Mouse (Mus musculus) testis, postnatal 14 days (tissue): ENCODE measurements around the gene Tnk1.

Experiments used
- DNase-seq: peaks from one replicate; pipeline ENCODE4 v3.0.0; 2021; ENCODE audit warnings: low spot score

The Tnk1 gene

DNA sequence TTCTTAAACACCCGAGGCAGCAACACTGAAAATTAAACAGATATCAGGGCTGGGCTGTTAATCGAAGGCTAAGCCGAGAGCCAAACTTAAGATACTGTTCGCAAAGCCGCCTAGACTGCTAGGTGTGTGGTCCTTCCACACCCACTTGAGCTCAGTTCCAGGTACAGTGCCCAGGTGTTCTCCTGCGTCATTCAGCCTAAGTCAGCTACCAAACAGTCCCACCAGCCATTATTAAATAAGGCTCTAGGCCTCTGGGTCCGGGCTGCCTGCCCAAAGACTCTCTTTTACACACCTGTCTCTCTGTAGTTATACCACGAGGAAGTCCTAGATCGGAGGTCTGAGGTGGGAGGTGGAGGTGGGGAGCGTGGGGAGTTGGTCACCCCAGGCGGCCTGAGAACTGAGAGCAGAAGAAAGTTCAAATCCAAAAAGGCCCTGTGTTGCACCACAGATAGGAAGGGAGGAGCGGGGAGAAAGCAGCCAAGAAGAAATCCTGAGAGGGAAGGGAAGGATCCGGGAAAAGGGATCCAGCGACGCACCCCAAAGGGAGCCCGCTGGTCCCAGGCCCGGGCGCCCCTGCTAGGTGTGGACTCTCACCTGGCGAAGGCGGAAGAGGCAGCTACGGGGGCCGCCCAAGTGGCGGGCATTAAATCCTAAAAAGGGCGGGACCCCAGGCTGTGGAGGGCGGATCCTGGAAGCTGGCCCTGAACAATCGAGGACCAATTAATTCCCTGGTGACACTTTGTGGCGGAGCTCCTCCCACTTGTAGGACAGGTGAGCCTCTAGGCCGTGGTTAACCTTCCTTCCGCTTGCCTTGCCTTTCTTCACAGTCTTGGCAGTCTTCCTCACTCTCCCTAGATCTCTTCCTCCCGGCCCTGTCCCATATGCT, at the start of gene Tnk1:
Tnk1 (minus strand) TSS at position 618 of the 886 bp plus-strand sequence.
- DNase-seq, result no peak

DNA sequence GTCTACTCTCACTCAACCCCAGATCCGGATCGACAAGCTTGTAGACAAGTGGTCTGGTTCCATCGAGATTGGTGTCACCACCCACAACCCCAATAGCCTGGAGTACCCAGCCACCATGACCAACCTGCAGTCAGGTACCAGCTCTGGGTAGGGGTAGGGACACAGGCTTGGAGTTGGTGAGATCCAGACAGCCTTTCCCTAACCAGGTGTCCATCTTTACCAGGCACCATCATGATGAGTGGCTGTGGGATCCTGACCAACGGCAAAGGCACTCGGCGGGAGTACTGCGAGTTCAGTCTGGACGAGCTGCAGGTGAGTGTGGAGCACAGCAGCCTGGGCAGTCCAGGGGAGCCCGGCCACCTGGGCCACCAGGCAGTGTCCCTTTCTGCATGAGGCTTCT, 45.8 kb upstream of the Tnk1 start:
- DNase-seq, result no peak

DNA sequence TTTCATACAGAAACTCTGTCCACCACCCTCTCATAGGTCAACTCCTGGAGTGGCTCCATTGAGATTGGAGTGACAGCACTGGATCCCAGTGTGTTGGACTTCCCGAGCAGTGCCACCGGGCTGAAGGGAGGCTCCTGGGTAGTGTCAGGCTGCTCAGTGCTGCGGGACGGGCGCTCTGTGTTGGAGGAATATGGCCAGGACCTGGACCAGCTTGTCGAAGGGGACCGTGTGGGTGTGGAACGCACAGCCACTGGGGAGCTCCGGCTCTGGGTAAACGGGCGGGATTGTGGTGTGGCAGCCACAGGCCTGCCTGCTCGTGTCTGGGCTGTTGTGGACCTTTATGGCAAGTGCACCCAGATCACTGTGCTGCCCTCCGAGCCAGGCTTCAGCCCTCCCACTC, 44.4 kb upstream of the Tnk1 start:
- no peak for DNase-seq

DNA sequence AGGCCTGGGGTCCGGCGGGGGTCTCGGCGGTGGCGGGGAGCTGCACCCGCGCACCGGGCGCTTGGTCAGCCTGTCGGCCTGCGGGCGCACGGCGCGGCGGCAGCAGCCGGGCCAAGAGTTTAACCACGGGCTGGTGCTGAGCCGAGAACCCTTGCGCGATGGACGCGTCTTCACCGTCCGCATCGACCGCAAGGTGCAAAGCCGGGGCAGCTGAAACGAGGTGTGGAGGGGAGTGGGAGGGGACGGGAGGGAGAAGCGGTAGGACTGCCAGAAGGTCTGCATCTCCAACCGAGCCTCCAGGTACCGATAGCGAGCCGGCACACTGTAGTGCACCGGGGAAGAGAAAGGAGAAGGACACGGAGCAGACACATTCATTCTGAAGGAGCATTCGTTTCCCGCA, 43.5 kb upstream of the Tnk1 start:
- DNase-seq, result no peak

DNA sequence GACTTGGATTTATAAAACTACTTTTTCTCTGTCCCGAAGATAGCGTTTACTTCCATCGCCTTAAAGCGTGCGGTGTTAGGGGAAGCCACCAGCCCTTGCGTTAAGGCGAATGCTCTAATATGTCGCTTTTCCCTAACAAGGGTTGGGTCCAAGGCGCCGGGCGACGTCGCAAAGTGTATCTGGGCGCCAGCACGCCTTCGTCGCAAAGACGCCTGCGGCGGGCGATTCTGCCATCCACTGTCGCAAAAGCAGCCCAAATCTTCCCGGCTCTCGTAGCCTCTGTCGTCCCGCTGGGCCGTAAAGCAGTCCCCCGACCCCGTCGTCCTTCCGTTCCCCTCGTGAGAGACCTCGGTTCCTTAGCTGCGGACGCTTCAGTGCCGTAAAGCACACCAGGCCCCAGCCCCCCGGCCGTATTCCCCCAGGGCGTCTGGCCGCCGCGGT, 42.9 kb upstream of the Tnk1 start:
- DNase-seq, result peak; percentile 99

DNA sequence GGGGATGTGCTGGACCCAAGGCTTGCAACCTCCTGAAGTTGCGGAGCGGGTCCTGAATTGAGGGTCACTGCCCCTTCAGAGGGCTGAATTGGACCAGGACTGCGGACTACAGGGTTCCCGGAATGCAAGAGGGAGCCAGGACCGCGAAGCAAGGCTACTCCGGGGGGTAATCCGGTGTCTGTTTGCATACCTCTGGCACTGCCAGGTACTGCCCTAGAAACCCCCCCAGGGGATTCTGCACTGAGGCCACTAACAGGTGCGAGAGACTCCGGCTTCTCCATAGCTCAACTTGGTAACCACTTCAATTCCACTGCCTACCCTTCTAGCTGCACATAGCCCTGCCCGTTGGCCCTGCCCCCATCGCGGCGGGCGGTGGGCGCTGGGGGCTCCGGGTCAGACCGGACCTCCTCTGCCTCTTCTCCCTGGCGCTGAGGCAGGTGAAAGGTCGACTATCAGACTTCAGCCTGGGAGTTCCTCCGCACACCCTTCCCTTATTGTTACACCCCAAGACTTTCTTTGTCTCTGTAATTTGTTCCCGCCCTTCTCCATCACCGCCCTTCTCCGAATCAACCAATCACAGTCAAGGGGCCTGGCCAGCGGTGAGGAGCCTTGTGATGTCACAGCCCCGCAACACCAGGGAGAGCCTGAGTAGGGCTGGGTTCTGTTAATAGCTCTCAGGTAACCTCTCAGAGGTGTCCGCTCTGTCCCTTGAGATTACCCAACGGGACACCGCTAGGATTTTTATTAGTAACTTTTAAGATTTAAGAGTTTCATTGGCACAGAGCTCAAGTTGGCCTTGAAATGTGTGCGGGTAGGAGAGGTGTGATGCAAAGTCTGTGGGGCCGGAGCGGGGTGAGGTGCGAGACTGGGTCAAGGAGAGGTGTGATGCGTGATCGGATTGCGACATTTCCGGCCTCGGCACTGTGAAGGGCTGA, 42.2 kb upstream of the Tnk1 start, which contains the start of the genes 2810408A11Rik and Neurl4:
2810408A11Rik (minus strand) TSS at position 517 of the 935 bp plus-strand sequence.
Neurl4 (plus strand) TSS at position 602 of the 935 bp plus-strand sequence.
- peak; percentile 93 for DNase-seq

DNA sequence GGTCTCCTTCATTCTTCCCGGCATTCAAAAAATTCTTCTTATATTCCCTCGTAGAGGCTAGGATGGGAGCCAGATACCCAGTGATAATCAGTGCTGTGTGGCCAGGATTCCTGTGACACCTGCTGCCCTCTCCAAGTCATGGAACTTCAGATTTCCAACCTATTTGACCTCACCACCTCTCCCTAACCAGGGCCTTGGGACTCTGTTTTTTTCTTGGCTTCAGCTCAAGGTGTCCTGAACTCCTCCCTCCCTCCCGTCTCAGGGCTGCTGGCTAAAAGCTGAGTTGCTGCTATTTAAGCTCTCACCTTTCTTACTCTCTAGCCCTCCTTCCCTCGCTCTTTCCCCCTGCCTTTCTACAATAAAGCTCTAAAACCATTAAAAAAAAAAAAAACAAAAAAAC, 41.3 kb upstream of the Tnk1 start:
- no peak for DNase-seq

DNA sequence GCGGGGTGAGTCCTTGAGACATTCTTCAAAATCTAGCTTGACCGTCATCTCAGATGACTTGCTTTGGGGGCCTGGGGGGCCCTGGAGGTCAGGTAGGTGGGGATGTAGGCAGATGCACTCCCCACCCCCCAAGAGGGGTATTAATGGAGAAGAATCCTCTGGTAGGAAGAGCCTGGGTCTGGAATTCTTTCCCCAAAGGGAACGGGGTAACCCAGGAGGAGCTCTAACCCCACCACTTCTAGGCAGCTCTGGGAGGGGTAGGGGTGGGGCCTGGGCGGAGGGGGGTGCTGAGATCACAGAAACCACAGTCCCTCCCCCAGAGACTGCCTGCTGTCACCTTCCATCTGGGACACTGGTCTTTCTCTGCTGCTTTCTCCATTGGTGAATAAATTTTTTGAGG, 36.8 kb upstream of the Tnk1 start, which contains the start of gene Acap1:
Acap1 (minus strand) TSS at position 249 of the 400 bp plus-strand sequence.
- DNase-seq, result no peak

DNA sequence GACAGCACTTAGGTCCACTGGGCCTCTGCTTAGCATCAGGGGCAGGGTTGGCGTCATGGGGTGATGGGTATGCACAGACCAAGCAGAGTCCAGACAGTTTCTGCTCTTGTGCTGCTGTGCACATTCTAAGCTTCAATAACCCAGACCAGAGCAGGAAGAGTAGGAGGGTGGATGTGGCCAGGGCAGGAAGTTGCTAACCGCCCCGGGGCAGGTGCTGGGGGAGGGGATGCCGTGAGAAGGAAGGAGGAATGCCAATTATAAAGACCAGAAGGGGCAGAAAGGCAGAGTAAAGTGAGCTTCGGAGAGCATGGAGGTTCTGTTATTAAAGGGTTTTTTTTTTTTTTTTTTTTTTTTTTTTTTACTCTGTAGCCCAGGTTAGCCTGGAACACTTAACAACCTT, 36.1 kb upstream of the Tnk1 start:
- no peak for DNase-seq

DNA sequence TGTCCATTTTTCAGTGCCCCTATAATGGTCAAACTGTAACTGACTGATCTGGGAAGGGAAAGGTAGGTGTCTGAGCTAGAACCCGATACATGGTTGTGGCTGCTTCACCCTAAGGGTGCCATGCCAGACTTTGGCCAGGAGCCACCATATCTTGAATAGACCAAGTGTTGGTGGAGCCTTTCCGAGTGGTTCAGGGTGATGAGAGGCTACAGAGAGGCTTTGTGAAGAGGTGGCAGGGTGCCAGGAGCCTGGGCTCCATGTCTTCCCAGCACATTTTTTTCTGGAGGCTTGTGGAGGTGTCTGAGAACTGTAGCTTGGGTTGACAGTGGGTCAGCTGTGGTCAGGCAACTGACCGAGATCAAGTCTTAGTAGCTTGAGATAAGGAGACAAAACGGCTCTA, 33.0 kb upstream of the Tnk1 start:
- DNase-seq, result peak; percentile 54

DNA sequence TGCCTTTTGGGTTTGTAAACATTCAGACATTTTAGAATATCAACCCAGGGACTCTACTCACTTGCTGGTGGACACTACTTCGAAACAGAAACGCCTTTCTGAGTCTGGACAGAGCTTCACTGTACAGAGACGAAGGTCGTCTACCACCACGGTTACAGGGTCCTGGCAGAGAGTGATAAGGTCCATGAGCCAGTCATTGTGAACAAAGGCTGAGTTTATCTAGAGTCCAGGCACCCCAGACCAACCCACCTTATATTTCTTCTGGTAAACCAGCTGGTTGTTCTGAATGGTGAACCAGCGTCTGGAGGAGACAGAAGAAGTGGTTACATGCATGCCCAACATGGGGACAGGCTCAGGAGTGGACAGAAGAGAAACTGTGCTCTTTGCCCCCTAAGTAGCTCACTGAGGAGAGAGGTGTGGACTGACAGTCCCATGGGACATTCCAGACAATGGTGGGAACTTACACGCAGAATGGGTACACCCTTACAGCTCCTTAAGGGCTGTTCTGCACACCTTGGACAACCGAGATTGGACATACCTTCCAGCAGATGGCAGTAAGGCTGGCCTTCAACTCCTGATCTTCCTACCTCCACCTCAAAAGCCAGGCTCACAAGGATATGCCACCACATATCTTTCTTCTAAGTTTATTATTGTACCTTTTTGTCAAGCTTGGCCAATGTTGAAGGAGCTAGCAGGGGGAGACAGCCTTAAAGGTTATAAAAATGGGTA, 28.5 kb upstream of the Tnk1 start:
- DNase-seq, result no peak

DNA sequence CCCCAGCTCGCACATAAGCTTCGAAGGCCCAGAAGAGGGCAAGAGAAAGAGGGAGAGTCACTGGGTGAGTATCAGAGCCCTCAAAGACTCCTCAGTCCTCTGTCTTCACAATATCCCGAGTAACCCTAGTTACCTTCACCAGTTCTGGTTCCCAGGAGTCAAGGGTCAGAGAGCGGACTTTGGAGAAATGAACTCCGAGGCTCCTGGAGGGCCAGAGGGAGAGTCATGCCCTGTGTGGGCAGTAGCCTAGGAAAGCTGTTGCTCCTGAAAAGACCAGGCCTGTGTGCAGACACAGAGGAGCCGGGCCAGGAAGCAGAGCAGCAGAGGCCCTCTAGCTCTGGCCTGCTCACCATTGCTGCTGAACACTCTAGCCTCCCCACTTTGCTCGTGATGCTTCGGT, 26.1 kb upstream of the Tnk1 start:
- no peak for DNase-seq

DNA sequence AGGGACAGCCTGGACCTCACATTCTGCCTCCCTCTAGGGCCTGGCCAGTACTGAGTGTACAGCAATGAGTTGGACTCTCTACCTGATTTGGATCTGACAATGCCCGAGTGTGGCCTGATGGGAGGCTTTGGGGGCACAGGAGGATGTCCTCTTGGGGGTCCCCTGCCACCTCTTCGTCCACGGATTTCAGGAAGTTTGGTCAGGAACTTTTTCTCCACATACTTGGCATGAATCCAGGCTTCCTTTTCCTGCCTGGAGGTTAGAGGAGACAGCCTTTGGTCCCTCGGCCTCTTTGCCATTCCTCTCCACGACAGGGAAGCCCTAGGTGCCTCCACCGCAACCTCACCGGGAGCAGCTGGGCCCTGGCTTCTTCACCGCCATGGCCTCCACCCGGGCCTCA, 25.7 kb upstream of the Tnk1 start:
- DNase-seq, result no peak

DNA sequence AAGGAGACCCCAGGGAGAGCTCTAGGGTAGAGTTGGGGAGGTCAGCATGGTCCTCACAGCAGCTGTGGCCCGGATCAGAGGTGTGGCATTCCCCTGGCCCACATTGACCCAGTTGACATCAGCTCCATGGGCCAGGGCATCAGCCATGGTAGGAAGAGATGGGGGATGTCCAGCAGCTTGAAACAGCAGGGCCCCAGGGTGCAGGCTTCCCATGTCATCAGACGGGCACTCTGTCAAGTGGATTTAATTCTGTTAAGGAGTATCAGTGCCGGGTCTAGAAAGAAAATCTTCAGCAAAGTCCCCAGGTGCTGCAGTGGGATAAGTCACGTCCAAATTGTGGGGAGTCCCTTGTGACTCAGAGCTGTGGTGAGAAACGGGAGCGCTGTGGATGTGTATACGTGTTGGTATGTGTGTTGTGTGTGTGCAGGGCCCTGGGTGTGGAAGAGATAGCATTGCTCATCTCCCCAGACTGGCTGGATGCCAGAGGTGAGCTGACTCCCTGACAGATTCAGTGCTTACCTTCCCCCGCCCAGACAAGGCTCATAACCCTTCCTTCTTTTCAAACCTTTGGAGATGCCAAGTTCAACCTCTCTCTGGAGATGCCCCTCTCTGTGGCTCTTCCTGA, 25.1 kb upstream of the Tnk1 start:
- no peak for DNase-seq

DNA sequence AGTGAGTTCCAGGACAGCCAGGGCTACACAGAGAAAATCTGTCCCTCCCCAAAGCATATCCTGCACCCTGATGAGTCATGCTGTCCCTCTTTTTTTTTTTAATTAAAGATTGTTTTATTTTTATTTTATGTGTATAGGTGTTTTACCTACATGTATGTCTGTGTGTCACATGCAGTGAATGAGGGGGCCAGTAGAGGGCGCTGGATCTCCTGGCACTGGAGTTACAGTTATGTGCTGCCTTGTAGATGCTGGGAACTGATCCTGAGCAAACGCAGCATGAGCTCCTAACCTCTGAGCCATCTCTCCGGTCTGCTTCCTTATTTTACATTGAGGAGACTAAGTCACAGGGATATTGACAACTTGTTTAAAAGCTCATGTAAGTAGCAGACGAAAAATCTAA, 24.5 kb upstream of the Tnk1 start:
- no peak for DNase-seq

DNA sequence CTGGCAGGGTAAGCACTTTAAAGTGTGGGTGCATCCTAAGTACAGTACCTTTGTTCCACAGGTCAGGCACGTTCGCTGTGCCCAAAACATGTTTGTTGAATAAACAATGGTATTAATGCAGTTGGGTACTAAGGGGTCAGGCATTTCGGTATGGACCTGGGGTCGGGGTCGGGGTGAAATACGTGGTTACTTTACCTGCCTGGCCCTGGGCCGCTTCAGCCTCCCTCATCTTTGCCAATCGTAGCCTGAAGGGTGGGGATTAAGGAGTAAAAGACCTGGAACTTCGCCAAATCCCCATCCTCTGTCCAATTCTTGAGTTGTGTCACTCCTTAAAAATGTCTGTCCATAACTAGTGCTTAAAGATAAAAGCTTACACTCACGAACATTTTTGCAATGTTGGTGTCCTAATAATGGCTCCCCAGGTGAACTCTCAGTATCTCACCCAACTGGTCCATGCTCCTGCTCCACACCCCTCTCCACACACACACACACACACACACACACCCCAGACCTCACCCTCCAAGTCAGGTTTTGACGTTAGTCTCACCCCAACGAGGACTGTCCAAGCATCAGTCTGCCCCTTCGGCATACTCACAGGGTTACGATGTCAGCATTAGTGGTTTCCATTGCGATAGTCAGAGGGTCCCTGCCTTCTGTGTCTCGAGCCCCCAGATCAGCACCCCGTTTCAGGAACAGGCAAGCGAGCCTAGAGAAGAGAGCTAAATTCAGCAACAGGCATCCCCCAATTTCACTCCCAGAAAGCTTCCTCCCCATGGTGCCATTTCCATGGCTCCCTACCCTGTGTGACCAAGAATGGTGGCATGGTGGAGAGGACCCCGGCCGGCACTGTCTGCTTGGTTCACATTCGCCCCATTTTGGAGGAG, 23.5 kb upstream of the Tnk1 start:
- DNase-seq, result no peak

DNA sequence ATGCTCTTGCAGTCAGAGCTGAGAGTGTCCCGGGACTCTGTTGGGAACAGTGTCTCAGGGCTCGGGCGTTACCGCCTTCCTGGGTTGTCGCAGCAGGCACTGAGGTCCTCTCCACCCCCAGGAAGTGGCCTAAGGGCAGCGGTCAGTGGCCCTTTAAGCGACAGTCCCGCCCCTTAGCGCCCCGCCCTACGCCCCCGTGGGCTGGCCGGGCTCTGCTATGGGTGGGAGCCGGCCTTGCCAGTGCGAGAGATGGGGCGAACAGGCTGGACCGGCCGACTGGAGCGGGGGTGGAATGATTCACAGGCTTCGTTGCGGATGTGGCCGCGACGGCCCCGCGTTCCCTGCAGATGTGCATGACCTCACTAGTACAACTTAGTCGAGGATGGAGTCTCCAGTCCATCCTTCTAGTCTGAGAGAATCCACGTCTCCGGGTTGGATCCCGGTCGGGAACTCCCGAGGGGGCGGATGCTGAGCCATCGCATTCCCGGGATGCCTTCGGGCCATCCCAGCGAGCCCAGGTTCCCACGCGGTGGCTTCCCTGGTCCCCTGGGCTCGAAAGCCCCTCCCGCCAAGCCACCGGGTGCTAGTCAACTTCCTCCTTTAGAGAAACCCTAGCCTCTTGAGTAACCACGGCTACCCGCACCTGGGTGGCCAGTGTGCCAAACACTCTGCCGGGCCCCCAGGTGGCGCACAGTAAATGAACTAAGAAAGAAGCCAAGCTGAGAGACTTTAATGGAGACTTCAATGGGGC, 22.5 kb upstream of the Tnk1 start, which contains the start of gene Kctd11:
Kctd11 (minus strand) TSS at position 554 of the 751 bp plus-strand sequence.
- DNase-seq, result peak; percentile 82

DNA sequence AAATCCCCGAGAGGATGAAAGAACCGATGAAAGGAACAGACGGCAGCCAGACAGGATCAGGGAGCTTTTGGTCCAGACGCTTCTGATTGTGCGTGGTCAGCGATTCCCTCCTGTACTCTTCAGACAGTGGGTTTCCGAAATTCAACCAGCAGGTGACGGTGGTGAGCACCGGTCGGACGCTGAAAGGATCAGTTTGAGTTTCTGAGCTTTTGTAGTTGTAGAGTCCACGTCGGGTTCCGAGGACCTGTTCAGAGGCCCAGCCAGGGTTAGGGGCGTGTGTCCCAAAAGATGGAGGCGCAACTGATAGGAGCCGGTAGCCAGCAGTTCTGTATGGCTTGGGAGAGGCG, 21.9 kb upstream of the Tnk1 start:
- no peak for DNase-seq

DNA sequence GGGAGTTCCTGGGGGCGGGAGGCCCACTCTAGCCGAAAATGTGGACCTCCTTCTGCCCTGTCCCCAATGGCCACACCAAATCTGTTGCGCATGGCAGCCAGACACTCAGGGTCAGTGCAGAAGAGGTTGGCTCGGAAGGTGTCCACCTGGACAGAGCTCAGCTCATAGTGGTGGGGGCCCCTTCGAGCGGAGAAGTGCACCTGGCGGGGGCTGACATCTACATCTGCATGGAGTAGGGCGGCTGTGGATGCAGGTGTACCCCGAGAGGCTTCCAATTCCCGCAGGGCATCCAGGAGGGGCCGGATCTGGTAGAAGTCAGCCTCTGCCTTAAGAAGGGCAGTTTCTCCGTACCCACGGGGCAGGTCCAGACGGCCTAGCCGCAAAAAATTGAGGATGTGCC, 21.2 kb upstream of the Tnk1 start:
- DNase-seq, result no peak

DNA sequence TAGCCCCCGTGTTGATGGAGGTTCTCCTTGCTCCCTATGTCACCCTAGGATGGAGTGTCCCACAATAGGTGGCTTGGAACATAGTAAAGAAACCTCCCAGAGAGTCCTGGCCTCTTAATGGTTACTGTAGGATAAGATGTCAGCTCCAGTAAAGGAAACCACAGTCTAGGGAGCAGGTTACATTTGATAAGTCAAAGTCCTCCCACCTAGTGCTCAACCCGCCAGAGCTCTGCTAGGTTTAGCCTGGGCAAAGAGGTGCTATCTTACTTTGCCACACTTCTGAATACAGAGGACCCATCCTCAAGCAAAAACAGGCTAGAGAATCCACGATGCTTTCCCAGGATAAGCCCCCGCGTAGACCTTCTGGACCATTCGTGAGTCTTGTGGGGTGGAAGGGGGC, 20.4 kb upstream of the Tnk1 start:
- DNase-seq, result no peak
